Mouse (Mus musculus) thymus, postnatal 25 days (tissue): Measurements from ENCODE around the gene Pde9a.

Source experiments
- DNase-seq: peaks from one replicate; pipeline ENCODE4 v3.0.0; 2022

The Pde9a gene

GRCm38 (mm10) chr17:31433978-31434797, 48.2 kb downstream of the Pde9a start:
- DNase-seq: no peak

DNA sequence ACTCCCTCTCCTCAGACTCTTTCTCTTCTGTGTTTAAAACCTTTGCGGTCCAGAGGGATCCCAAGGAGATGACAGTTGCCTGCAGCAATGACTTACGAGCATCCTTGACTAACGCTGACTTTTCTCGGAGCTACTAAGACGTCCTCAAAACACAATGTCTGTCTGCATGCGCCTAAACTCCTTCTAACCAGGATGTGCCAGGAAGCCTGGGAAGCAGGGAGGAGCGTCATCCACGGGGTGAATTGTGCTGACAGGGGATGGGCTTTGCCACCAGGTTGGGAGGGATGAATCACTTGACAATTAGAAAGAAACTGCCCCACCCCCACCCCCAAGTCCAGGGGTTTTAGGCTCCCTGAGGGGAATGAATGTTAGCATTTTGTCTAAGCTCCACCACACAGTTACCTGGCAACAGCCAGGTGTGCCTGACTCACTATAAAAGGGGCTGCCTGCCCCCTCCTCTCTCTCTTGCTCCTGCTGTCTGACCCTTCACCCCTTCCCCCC, 48.9 kb downstream of the Pde9a start:
- no peak for DNase-seq

- no peak for DNase-seq
Observed at GRCm38 (mm10) chr17:31435934-31436813, 50.2 kb downstream of the Pde9a start.

DNA sequence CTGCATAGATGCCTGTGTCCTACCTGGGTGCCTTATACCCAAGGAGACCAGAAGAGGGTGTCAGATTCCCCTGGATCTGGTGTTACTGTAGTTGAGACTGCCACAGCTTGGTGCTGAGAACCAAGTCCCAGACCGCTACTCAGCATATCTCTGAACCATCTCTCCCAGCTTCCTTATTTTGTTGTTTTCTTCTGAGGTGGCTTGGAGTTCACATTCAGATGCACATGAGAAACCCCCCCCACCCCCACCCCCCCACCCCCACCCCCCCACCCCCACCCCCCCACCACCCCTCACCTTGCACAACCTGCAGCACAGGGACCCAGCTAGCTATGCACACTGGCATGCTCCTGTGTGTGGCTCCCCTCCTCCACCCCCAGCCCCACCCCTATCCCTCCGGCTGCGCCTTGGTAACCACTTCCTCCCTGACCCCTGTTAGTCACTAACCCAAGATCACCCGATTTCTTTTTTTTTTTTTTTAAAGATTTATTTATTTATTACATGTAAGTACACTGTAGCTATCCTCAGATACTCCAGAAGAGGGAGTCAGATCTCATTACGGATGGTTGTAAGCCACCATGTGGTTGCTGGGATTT, 50.9 kb downstream of the Pde9a start:
- no peak for DNase-seq

GRCm38 (mm10) chr17:31437482-31437881, 51.5 kb downstream of the Pde9a start:
- DNase-seq: no peak

DNA sequence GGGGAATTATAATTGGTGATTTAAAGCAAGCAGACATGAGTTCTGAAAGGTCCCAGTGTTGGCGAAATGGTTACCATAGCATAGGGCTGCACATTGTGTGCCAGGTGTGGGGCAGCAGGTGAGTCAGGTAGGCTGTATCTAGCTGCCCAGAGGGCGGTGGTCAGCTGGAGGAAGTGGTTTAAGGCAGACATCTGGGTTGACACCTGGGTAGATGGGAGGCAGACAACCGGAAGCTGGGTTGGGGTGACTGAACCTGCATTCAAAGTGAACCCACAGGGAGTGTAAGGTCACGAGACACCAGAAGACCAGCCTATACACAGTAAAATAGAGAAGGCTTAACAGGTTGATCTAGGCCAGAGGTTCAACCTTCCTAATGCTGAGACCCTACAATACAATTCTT, 54.0 kb downstream of the Pde9a start:
- DNase-seq: peak; percentile 38

- no peak for DNase-seq
Observed at GRCm38 (mm10) chr17:31442513-31442912, 56.5 kb downstream of the Pde9a start.

DNA sequence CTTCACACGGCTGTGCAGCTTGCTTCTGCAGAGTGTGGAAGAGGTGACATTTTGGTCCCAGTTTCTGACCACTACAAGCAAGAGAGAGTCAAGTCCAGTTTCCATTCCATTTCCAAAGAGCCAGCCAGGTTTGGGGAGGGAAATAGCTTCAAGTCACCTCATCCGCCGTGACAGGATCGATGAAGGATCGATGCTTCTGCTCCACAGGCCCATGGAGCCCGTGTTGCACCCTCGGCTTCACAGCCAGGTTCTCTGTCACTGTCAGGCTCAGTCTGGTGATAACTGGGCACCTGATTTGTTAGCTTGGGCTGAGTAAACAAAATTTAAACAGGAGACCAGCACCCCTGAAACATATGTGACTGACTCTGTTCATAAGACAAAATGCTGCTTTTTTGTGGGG, 58.2 kb downstream of the Pde9a start:
- no peak for DNase-seq

GRCm38 (mm10) chr17:31445061-31445731, 59.2 kb downstream of the Pde9a start:
- no peak for DNase-seq

- DNase-seq: no peak
Observed at GRCm38 (mm10) chr17:31447766-31448165, 61.8 kb downstream of the Pde9a start.

- no peak for DNase-seq
Observed at GRCm38 (mm10) chr17:31448519-31448918, 62.5 kb downstream of the Pde9a start.

GRCm38 (mm10) chr17:31450206-31450605, 64.2 kb downstream of the Pde9a start:
- no peak for DNase-seq

GRCm38 (mm10) chr17:31451179-31451708, 65.2 kb downstream of the Pde9a start:
- no peak for DNase-seq

DNA sequence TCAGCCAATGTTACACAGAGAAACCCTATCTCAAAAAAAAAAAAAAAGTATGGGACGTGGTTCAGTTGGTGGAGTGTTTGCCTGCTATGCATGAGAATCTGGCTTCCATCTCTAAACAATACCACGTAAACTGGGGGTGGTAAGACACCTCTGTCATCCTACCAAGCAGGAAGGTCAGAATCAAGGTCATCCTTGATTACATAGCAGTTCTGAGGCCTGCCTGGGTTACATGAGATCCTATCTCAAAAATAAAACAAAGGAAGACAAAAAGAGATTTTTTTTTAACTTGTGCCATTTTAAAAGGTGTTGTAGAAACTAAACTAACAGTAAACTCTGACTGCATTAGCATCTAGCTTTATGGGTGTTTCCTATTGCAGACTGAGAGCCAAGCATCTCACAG, 66.8 kb downstream of the Pde9a start:
- no peak for DNase-seq

DNA sequence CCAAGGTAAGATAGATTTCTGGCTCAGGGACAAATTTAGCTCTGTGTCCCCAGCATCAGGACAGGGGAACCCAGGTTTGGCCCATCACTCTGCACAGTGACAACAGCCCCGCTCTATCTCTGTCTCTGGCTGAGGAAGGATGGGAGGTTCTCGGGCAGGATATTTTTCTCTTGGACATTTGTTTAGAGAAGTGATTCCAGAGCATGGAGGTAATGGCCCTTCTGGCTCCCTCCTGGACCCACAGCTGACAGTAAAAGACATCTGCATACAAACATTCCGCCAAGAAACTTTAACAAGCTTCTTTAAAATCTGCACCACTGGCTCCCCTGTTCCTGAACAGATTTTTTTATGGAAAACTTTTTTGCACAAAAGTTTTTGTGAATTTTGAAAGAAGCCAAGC, 67.5 kb downstream of the Pde9a start:
- DNase-seq: no peak

- DNase-seq: no peak
Observed at GRCm38 (mm10) chr17:31454056-31454455, 68.0 kb downstream of the Pde9a start.

GRCm38 (mm10) chr17:31456723-31457567, 70.9 kb downstream of the Pde9a start:
- DNase-seq: no peak

DNA sequence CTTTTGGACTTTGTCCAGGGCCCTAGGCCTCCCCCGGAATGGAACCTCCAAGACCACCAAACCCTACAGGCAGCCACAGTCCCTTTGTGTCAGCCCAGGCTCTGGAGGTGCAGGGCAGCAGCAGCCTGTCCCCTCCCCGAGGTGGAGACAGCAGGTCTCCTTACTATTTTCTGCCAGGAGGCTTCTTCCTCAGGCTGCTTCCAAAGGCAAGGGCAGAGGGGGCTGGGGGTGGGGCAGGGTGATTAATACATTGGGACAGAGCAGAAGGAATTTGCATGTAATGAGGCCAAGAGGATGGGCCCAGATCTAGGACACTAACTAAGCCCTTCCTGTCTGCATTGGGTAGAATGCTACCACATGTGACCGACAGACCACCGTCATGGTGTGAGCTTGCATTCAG, 74.4 kb downstream of the Pde9a start:
- no peak for DNase-seq

DNA sequence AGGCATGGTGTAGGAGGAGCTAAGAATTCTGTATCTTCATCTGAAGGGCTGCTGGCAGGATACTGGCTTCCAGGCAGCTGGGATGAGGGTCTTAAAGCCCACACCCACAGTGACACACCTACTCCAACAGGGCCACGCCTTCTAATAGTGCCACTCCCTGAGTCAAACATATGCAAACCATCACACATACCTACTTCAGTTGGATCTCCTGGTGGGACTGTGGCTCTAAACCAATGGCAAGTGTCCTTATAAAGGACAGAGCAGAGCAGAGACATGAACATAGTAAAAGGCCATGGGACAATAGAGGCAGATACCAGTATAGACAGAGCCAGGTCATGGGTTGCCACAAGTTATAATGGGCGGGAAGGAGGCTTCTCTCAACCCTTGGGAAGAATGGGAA, 76.5 kb downstream of the Pde9a start:
- DNase-seq: no peak

DNA sequence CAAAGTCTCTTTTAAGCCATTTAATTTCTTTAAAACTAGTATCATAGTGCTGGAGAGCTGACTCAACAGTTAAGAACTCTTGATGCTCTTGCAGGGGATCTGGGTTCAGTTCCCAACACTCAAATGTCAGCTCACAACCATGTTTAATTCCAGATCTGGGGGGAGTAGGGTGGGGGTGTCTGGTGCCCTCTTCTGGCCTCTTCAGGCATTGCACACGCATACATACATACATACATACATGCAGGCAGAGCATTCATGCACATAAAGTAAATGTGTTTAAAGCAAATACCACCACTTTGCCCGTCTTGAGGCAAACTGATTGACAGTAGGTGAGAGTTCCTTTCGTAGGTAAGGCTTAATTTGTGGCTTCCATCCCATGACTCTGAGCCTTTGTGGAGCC, 80.8 kb downstream of the Pde9a start:
- DNase-seq: no peak

- DNase-seq: no peak
Observed at GRCm38 (mm10) chr17:31468496-31468895, 82.5 kb downstream of the Pde9a start.
